Mouse (Mus musculus): ENCODE results near the gene Lrrn4cl. TPM values are rescaled to one million over a fixed set of nuclear protein-coding genes. Genes with fewer than 3 reads are reported as not detected.

Gene Lrrn4cl
- polyA plus RNA-seq, 1 experiment, result not detected

DNA sequence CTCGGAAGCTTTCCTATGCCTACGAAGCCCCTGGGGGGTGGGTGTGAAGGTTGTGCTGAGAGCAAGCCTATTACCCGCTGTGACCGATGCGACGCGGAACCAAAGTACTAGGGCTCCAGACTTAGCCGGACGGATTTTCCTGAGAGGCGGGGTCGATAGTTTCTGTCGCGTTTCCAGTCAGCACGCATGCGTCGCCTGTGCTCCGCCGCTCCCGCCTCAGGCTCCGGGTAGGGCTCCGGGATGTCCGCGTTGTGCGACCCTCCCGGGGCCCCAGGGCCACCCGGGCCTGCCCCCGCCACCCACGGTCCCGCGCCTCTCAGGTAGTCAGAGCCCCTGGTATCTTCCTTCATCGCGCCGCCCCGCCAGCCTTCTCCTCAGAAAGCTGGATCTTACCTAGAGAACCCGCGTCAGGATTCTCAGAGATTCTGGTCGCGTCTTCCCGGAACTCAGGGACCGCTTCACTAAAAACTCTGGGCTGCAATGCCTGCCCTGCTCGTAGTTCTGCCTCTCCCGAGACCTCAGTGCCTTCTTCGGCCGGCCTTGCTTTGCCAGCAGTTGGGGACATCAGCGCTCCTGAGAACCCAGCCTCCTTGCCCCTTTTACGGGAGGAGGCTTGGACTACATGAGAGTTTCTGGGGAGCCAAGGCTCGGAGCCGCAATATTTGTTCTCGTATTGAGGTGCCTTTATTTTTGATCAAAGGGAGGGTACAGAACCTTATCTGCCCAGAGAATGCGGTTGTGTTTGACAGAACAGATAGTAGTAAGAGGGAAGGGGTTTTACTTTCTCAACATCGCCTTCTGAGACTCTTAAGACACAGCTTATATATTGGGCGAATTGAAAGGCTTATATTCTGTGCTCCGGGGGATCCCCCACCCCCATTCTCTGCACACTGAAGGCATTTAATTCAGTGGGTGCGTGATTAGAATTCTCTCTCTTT lies 42.5 kb downstream of the Lrrn4cl start, which contains the start of gene Ints5:
Gene Ints5 (plus strand): TSS at position 177 of the 938 bp plus-strand sequence.
- TF ChIP-seq GATA1 (IDR thresholded peaks at IDR 0.05; ENCODE audit: low read length), result no peak

DNA sequence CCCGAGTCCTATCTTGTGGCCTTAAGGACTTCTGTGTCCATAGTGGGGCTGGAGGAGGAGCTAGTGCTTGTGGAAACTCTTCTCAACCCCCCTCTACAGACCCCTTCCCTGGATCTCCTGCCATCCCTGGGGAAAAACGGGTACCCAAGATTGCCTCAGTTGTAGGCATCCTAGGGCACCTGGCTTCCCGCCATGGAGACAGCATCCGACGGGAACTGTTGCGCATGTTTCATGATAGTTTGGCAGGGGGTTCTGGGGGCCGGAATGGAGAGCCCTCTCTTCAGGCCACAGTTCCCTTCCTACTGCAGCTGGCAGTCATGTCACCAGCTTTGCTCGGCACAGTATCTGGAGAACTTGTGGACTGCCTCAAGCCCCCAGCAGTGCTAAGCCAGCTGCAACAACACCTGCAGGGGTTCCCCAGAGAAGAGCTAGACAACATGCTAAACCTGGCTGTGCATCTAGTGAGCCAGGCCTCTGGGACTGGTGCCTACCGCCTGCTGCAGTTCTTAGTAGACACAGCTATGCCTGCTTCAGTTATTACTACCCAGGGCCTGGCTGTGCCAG lies 44.9 kb downstream of the Lrrn4cl start:
- TF ChIP-seq GATA1 (IDR thresholded peaks at IDR 0.05; ENCODE audit: low read length), result no peak

DNA sequence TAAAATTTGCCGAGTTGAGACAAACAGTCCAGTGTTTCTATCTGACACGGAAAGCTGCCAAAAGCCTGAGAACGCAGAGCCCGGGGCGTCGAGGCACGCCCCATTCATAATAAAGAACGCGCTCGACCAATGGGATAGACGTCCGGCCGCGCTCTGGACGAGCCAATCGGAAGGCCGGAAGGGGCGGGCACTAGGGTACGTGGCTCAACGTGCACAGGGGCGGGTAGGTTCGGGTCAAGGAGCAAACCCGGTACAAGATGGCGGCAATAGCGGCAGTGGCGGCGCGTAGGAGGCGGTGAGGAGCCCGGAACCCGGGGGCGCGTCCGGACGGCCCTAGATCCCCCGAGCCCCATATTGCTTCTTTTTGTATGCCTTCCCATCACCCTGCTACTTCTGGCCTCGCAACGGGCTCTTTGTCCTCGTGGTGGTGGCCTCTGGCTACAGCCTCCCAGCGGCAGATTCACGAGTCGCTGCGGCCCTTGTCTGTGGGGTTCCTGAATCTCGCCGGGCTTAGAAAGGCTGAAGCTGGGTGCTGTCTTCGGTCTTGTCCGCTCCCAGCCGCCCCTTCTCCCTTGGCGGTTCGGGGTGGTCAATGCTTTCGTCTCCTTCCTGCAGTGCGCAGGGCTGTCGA lies 47.4 kb downstream of the Lrrn4cl start, which contains the start of gene Ganab:
Gene Ganab (plus strand): TSS at position 207 of the 631 bp plus-strand sequence.
- TF ChIP-seq GATA1 (IDR thresholded peaks at IDR 0.05; ENCODE audit: low read length), result no peak

DNA sequence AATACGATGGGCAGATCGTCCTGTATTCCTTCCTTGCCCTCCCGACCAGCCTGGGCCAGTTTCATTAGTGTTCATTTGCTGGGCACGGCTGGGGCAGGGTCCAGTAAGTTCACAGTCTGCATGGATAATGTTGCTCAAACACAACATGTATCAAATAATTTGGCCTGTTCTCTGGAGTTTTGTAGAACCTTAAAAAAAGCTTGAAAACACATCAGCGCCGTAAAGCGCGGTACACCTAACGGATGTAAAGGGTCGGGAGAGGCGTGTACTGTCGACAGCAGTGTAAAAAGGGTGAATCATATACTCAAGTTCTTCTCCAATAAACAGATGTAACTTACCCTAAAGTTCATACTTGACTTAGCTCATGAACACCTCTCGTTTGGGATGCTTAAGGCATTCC lies 48.0 kb downstream of the Lrrn4cl start:
- no peak for TF ChIP-seq GATA1 (IDR thresholded peaks at IDR 0.05; ENCODE audit: low read length)

DNA sequence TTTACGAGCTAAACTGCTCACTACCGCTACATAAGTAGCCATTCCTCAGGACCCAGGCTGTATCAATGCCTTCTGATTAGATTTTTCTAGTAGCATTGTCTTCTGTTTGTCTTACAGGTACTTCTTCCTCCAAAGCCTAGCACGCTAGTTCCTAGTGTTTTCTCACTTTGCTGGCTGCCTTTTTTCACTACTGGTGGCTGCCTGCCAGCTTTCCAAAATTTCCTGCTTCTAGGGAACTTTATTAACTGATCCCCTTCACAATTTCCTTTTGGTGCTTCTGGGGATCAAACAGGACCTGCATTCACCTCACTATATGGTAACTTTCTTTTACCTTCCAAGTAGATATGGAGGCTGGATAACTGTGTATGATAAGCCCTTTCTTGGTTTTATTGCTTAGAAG lies 48.5 kb downstream of the Lrrn4cl start:
- TF ChIP-seq GATA1 (IDR thresholded peaks at IDR 0.05; ENCODE audit: low read length), result no peak

DNA sequence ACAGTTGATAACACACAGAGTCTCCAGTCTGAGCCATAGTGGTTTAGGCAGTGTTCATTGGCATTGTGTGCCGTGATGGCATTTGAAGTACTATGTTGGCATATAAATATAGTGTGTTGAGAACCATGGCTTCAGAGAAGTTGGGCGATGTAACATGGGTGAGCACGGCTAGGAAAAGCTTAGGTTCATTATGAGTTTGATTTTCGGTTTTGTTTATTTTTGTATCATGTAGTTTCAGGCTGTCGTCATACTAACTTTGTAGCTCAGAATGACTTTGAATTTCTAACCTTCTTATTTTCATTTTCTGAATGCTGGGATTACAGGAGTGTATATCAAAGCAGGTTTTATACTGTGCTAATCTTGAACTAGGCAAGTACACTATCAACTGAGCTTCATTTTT lies 52.8 kb downstream of the Lrrn4cl start:
- no peak for TF ChIP-seq GATA1 (IDR thresholded peaks at IDR 0.05; ENCODE audit: low read length)

Other genes starting within 250 kb of the Lrrn4cl start
- gene Slc22a6, start 232.7 kb upstream of the Lrrn4cl start, polyA plus RNA-seq (2012), result not detected in 2 replicates
- 0.02 and 0.12 TPM in 2 replicates for gene Chrm1, start 187.0 kb upstream of the Lrrn4cl start, polyA plus RNA-seq (2012)
- 180 and 242 TPM in 2 replicates for gene Slc3a2, start 127.4 kb upstream of the Lrrn4cl start, polyA plus RNA-seq (2012)
- gene Wdr74, start 114.9 kb upstream of the Lrrn4cl start, polyA plus RNA-seq (2012), result 45.8 and 52.0 TPM in 2 replicates
- gene 1700092M07Rik, start 110.0 kb upstream of the Lrrn4cl start, polyA plus RNA-seq (2012), result 1.8 and 2.1 TPM in 2 replicates
- 13.4 and 17.1 TPM in 2 replicates for gene Stx5a, start 109.4 kb upstream of the Lrrn4cl start, polyA plus RNA-seq (2012)
- gene Nxf1, start 93.7 kb upstream of the Lrrn4cl start, polyA plus RNA-seq (2012), result 23.2 and 29.3 TPM in 2 replicates
- gene Tmem223, start 79.8 kb upstream of the Lrrn4cl start, polyA plus RNA-seq (2012), result 3.6 and 4.5 TPM in 2 replicates
- gene Tmem179b, start 76.3 kb upstream of the Lrrn4cl start, polyA plus RNA-seq (2012), result 50.4 and 51.8 TPM in 2 replicates
- 42.9 and 51.9 TPM in 2 replicates for gene Taf6l, start 64.4 kb upstream of the Lrrn4cl start, polyA plus RNA-seq (2012)
- 8.1 and 8.9 TPM in 2 replicates for gene Polr2g, start 52.2 kb upstream of the Lrrn4cl start, polyA plus RNA-seq (2012)
- gene Zbtb3, start 48.2 kb upstream of the Lrrn4cl start, polyA plus RNA-seq (2012), result 1.4 and 1.9 TPM in 2 replicates
- gene Ttc9c, start 31.4 kb upstream of the Lrrn4cl start, polyA plus RNA-seq (2012), result 2.1 and 3.1 TPM in 2 replicates
- 100 and 147 TPM in 2 replicates for gene Hnrnpul2, start 30.8 kb upstream of the Lrrn4cl start, polyA plus RNA-seq (2012)
- 110 and 157 TPM in 2 replicates for gene AC129217.1, start 21.0 kb upstream of the Lrrn4cl start, polyA plus RNA-seq (2012)
- gene Bscl2, start 13.3 kb upstream of the Lrrn4cl start, polyA plus RNA-seq (2012), result 9.4 and 10.6 TPM in 2 replicates
- not detected in 2 replicates for gene Gng3, start 11.6 kb upstream of the Lrrn4cl start, polyA plus RNA-seq (2012)
- gene Ubxn1, start 20.7 kb downstream of the Lrrn4cl start, polyA plus RNA-seq (2012), result 262 and 324 TPM in 2 replicates
- gene Uqcc3, start 30.2 kb downstream of the Lrrn4cl start, polyA plus RNA-seq (2012), result 63.4 and 71.1 TPM in 2 replicates
- 0.46 and 0.48 TPM in 2 replicates for gene Lbhd1, start 33.0 kb downstream of the Lrrn4cl start, polyA plus RNA-seq (2012)
- not detected in 2 replicates for gene Gm49403, start 33.2 kb downstream of the Lrrn4cl start, polyA plus RNA-seq (2012)
- 63.6 and 93.2 TPM in 2 replicates for gene 1810009A15Rik, start 38.1 kb downstream of the Lrrn4cl start, polyA plus RNA-seq (2012)
- 12.7 and 33.2 TPM in 2 replicates for gene Gm49416, start 38.2 kb downstream of the Lrrn4cl start, polyA plus RNA-seq (2012)
- gene Ints5, start 42.2 kb downstream of the Lrrn4cl start, polyA plus RNA-seq (2012), result 50.3 and 53.9 TPM in 2 replicates
- 45.9 and 48.4 TPM in 2 replicates for gene Ganab, start 47.3 kb downstream of the Lrrn4cl start, polyA plus RNA-seq (2012)
- 110 and 120 TPM in 2 replicates for gene B3gat3, start 69.6 kb downstream of the Lrrn4cl start, polyA plus RNA-seq (2012)
- gene Rom1, start 78.6 kb downstream of the Lrrn4cl start, polyA plus RNA-seq (2012), result 29.4 and 38.6 TPM in 2 replicates
- 100 and 115 TPM in 2 replicates for gene Eml3, start 78.8 kb downstream of the Lrrn4cl start, polyA plus RNA-seq (2012)
- 75.9 and 85.0 TPM in 2 replicates for gene Mta2, start 91.1 kb downstream of the Lrrn4cl start, polyA plus RNA-seq (2012)
- gene Tut1, start 103.1 kb downstream of the Lrrn4cl start, polyA plus RNA-seq (2012), result 53.5 and 54.6 TPM in 2 replicates
- gene Eef1g, start 116.3 kb downstream of the Lrrn4cl start, polyA plus RNA-seq (2012), result 60.0 and 221 TPM in 2 replicates
- gene Ahnak, start 138.5 kb downstream of the Lrrn4cl start, polyA plus RNA-seq (2012), result 0.31 and 1.3 TPM in 2 replicates
- gene Scgb1a1, start 237.2 kb downstream of the Lrrn4cl start, polyA plus RNA-seq (2012), result not detected in 2 replicates

All from G1E-ER4 (cell line).